Mouse (Mus musculus) limb, embryonic 12.5 days (tissue): ENCODE data around the gene Il19. TPM values are rescaled to one million over a fixed set of nuclear protein-coding genes. Genes with fewer than 3 reads are reported as not detected.

Source experiments
- ATAC-seq: fragments of 200-750 bp; cut with Nextera tagmentation; 2 replicates; pipeline ENCODE4 v1.8.0; 2017; ENCODE audit warnings: low read depth, moderate TSS enrichment; ENCODE audit not compliant: insufficient number of reproducible peaks, insufficient read depth, low FRiP score, low TSS enrichment
- H3K27ac ChIP-seq: fragments of 300-500 bp; sonication (generic); 2 replicates; pipeline ENCODE4 v1.5.1; 2016; ENCODE audit warnings: mild to moderate bottlenecking, moderate library complexity
- H3K27me3 ChIP-seq: fragments of 300-500 bp; sonication (generic); 2 replicates; pipeline ENCODE4 v1.6.1; 2016; ENCODE audit warnings: mild to moderate bottlenecking, moderate library complexity
- H3K36me3 ChIP-seq: fragments of 300-500 bp; sonication (generic); 2 replicates; pipeline ENCODE4 v1.6.1; 2016; ENCODE audit warnings: mild to moderate bottlenecking, moderate library complexity
- H3K4me1 ChIP-seq: fragments of 300-500 bp; sonication (generic); replicated peaks from 2 replicates; pipeline ENCODE4 v1.6.1; 2016
- H3K4me2 ChIP-seq: fragments of 300-500 bp; sonication (generic); 2 replicates; pipeline ENCODE4 v1.6.1; 2016; ENCODE audit warnings: mild to moderate bottlenecking, moderate library complexity
- H3K4me3 ChIP-seq: fragments of 300-500 bp; sonication (generic); replicated peaks from 2 replicates; pipeline ENCODE4 v1.5.1; 2016; ENCODE audit warnings: mild to moderate bottlenecking
- H3K9ac ChIP-seq: fragments of 300-500 bp; sonication (generic); replicated peaks from 2 replicates; pipeline ENCODE4 v1.6.1; 2016; ENCODE audit warnings: mild to moderate bottlenecking, moderate library complexity
- H3K9me3 ChIP-seq: fragments of 300-500 bp; sonication (generic); 2 replicates; pipeline ENCODE4 v1.6.1; 2016; ENCODE audit warnings: mild to moderate bottlenecking, moderate library complexity
- WGBS: fragments of 180-500 bp; shearing (Covaris S2); methylation state at CpG from one replicate; pipeline ENCODE4 v1.1.7; 2016; 5-methylcytosine and 5-hydroxymethylcytosine counted together
- polyA plus RNA-seq: library from polyadenylated mRNA; unstranded; fragments of >200 nt; fragmentation: Nextera tagmentation; extraction: Ambion mirVana; gene quantifications from 2 replicates; pipeline ENCODE4 v1.2.1, GENCODE M21; 2016

The Il19 gene
- not detected in 2 replicates for polyA plus RNA-seq

GRCm38 (mm10) chr1:130940065-130940687, at the start of gene Il19:
Gene Il19, minus strand, starts transcription at chr1:130940115.
- ATAC-seq = no peak
- WGBS = 52% methylated on average over 4 of the region's 4 CpGs

GRCm38 (mm10) chr1:130989331-130989730, 49.4 kb upstream of the Il19 start:
- Histone ChIP-seq H3K27ac (no peak overlapping the region), H3K9me3 (no peaks in the 10 kb centered on the region), H3K4me1 (no peaks in the 10 kb centered on the region), H3K9ac (no peak overlapping the region), H3K4me3 (no peak overlapping the region), H3K27me3 (no peaks in the 10 kb centered on the region), H3K4me2 (no peak overlapping the region), H3K36me3 (no peaks in the 10 kb centered on the region)
- WGBS = 85% methylated on average over 3 of the region's 3 CpGs
- no peak for ATAC-seq

More at GRCm38 (mm10) chr1:130940065-130940687, at the start of gene Il19:
- Histone ChIP-seq H3K9ac (no peak within 1 kb of the TSS), H3K9me3 (no peaks in the 10 kb centered on the region), H3K4me1 (peaks cover 21% of the 10 kb centered on the region), H3K4me2 (no peak within 1 kb of the TSS), H3K27ac (no peak within 1 kb of the TSS), H3K4me3 (no peak within 1 kb of the TSS), H3K27me3 (no peaks in the 10 kb centered on the region), H3K36me3 (no peaks in the 10 kb centered on the region)

- no peak overlapping the region for H3K9ac ChIP-seq
- no peaks in the 10 kb centered on the region for H3K4me1 ChIP-seq
- no peak overlapping the region for H3K4me3 ChIP-seq
- H3K36me3 ChIP-seq = no peaks in the 10 kb centered on the region
- no peak overlapping the region for H3K27ac ChIP-seq
- no peaks in the 10 kb centered on the region for H3K9me3 ChIP-seq
- no peak for ATAC-seq
- no peak overlapping the region for H3K4me2 ChIP-seq
- no peaks in the 10 kb centered on the region for H3K27me3 ChIP-seq
Observed at GRCm38 (mm10) chr1:130987418-130987817, 47.5 kb upstream of the Il19 start.

GRCm38 (mm10) chr1:130987001-130987400, 47.1 kb upstream of the Il19 start:
- Histone ChIP-seq H3K9ac (no peak overlapping the region), H3K4me3 (no peak overlapping the region), H3K27ac (no peak overlapping the region), H3K27me3 (no peaks in the 10 kb centered on the region), H3K4me2 (no peak overlapping the region), H3K36me3 (no peaks in the 10 kb centered on the region), H3K4me1 (no peaks in the 10 kb centered on the region), H3K9me3 (no peaks in the 10 kb centered on the region)
- ATAC-seq = no peak
- WGBS = 87% methylated on average over 5 of the region's 5 CpGs

GRCm38 (mm10) chr1:130984441-130984840, 44.5 kb upstream of the Il19 start:
- no peaks in the 10 kb centered on the region for H3K4me1 ChIP-seq
- no peak for ATAC-seq
- H3K27ac ChIP-seq = no peak overlapping the region
- no peaks in the 10 kb centered on the region for H3K9me3 ChIP-seq
- H3K27me3 ChIP-seq = no peaks in the 10 kb centered on the region
- H3K4me3 ChIP-seq = no peak overlapping the region
- 64% methylated on average over 7 of the region's 7 CpGs for WGBS
- no peak overlapping the region for H3K9ac ChIP-seq
- no peak overlapping the region for H3K4me2 ChIP-seq
- H3K36me3 ChIP-seq = no peaks in the 10 kb centered on the region

GRCm38 (mm10) chr1:130979455-130979854, 39.5 kb upstream of the Il19 start:
- no peak overlapping the region for H3K4me2 ChIP-seq
- ATAC-seq = no peak
- H3K4me3 ChIP-seq = no peak overlapping the region
- H3K4me1 ChIP-seq = no peaks in the 10 kb centered on the region
- no peak overlapping the region for H3K27ac ChIP-seq
- WGBS = 65% methylated on average over 1 of the region's 1 CpGs
- no peak overlapping the region for H3K9ac ChIP-seq
- no peaks in the 10 kb centered on the region for H3K36me3 ChIP-seq
- no peaks in the 10 kb centered on the region for H3K27me3 ChIP-seq
- H3K9me3 ChIP-seq = no peaks in the 10 kb centered on the region

GRCm38 (mm10) chr1:130963891-130964290, 24.0 kb upstream of the Il19 start:
- ATAC-seq = no peak

GRCm38 (mm10) chr1:130946920-130947319, 7.0 kb upstream of the Il19 start:
- Histone ChIP-seq H3K27ac (no peak overlapping the region), H3K4me2 (no peak overlapping the region), H3K9ac (no peak overlapping the region), H3K4me1 (peaks cover 14% of the 10 kb centered on the region), H3K27me3 (no peaks in the 10 kb centered on the region), H3K36me3 (no peaks in the 10 kb centered on the region), H3K9me3 (no peaks in the 10 kb centered on the region), H3K4me3 (no peak overlapping the region)
- ATAC-seq = no peak
- 56% methylated on average over 6 of the region's 6 CpGs for WGBS

More at GRCm38 (mm10) chr1:130963891-130964290, 24.0 kb upstream of the Il19 start:
- WGBS = 72% methylated on average over 6 of the region's 6 CpGs
- H3K4me3 ChIP-seq = no peak overlapping the region
- no peak overlapping the region for H3K9ac ChIP-seq
- no peak overlapping the region for H3K27ac ChIP-seq
- H3K4me2 ChIP-seq = no peak overlapping the region
- no peaks in the 10 kb centered on the region for H3K4me1 ChIP-seq
- H3K27me3 ChIP-seq = no peaks in the 10 kb centered on the region
- H3K36me3 ChIP-seq = no peaks in the 10 kb centered on the region
- no peaks in the 10 kb centered on the region for H3K9me3 ChIP-seq

- ATAC-seq = no peak
- no peak overlapping the region for H3K27ac ChIP-seq
- 12% methylated on average over 3 of the region's 3 CpGs for WGBS
Observed at GRCm38 (mm10) chr1:130941801-130942200, 1.9 kb upstream of the Il19 start.

GRCm38 (mm10) chr1:130938192-130938591, 1.7 kb downstream of the Il19 start:
- no peaks in the 10 kb centered on the region for H3K9me3 ChIP-seq
- H3K4me1 ChIP-seq = peaks cover 13% of the 10 kb centered on the region
- no peaks in the 10 kb centered on the region for H3K36me3 ChIP-seq
- no peak for ATAC-seq
- no peak overlapping the region for H3K4me3 ChIP-seq
- no peak overlapping the region for H3K9ac ChIP-seq
- H3K27me3 ChIP-seq = no peaks in the 10 kb centered on the region
- no peak overlapping the region for H3K4me2 ChIP-seq
- 87% methylated on average over 7 of the region's 7 CpGs for WGBS
- no peak overlapping the region for H3K27ac ChIP-seq

More at GRCm38 (mm10) chr1:130941801-130942200, 1.9 kb upstream of the Il19 start:
- Histone ChIP-seq H3K4me2 (no peak overlapping the region), H3K4me3 (no peak overlapping the region), H3K36me3 (no peaks in the 10 kb centered on the region), H3K9ac (no peak overlapping the region), H3K4me1 (peaks cover 16% of the 10 kb centered on the region), H3K9me3 (no peaks in the 10 kb centered on the region), H3K27me3 (no peaks in the 10 kb centered on the region)

GRCm38 (mm10) chr1:130937170-130937569, 2.7 kb downstream of the Il19 start:
- no peak overlapping the region for H3K4me2 ChIP-seq
- no peaks in the 10 kb centered on the region for H3K9me3 ChIP-seq
- H3K4me1 ChIP-seq = peaks cover 13% of the 10 kb centered on the region
- no peak overlapping the region for H3K27ac ChIP-seq
- WGBS = 86% methylated on average over 4 of the region's 4 CpGs
- H3K4me3 ChIP-seq = no peak overlapping the region
- H3K9ac ChIP-seq = no peak overlapping the region
- H3K27me3 ChIP-seq = no peaks in the 10 kb centered on the region
- no peaks in the 10 kb centered on the region for H3K36me3 ChIP-seq
- ATAC-seq = no peak

- 6% methylated on average over 6 of the region's 6 CpGs for WGBS
- Histone ChIP-seq H3K36me3 (no peaks in the 10 kb centered on the region), H3K27me3 (no peaks in the 10 kb centered on the region), H3K4me3 (no peak overlapping the region), H3K9me3 (no peaks in the 10 kb centered on the region), H3K4me1 (peaks cover 6% of the 10 kb centered on the region; the same call in 1 of the 2 replicates), H3K27ac (no peak overlapping the region), H3K9ac (no peak overlapping the region), H3K4me2 (no peak overlapping the region)
- ATAC-seq = no peak
Observed at GRCm38 (mm10) chr1:130936351-130936750, 3.6 kb downstream of the Il19 start.
